Mouse (Mus musculus) G1E (cell line): ENCODE data around the gene Mpdu1.

Experiments used
- CTCF ChIP-seq: IDR thresholded peaks from 2 replicates; pipeline ENCODE4 v1.5.1; 2012; ENCODE audit warnings: low read depth, low read length, inconsistent platforms, mixed read lengths
- GATA1 ChIP-seq: IDR thresholded peaks from 2 replicates; pipeline ENCODE4 v1.6.1; 2012; ENCODE audit warnings: borderline replicate concordance, low read length, inconsistent platforms, mixed read lengths
- GATA2 ChIP-seq: IDR thresholded peaks from 2 replicates; pipeline ENCODE4 v1.6.1; 2012; ENCODE audit warnings: low read depth, low read length, inconsistent platforms, borderline replicate concordance
- TAL1 ChIP-seq: conservative IDR thresholded peaks from 2 replicates; pipeline ENCODE4 v1.6.1; 2012; ENCODE audit warnings: low read depth, low read length, inconsistent platforms, mixed read lengths

- TF ChIP-seq TAL1 = no peak
- TF ChIP-seq CTCF = no peak
- TF ChIP-seq GATA1 = no peak
- no peak for TF ChIP-seq GATA2
Observed at GRCm38 (mm10) chr11:69664841-69665240, 2.4 kb upstream of the Mpdu1 start.
